Mouse (Mus musculus) heart, postnatal 4 days (tissue): ENCODE data around the gene Fat2. TPM values are rescaled to one million over a fixed set of nuclear protein-coding genes. Genes with fewer than 3 reads are reported as not detected.

Source experiments
- DNase-seq: peaks from one replicate; pipeline ENCODE4 v3.0.0; 2021
- total RNA-seq, 2 experiments: library from RNA; stranded (reverse); gene quantifications; 2 replicates each; pipeline ENCODE4 v1.2.3; 2021

The Fat2 gene
- total RNA-seq, 2 experiments from 2014 or later = 0.05 to 0.07 TPM

GRCm38 (mm10) chr11:55329868-55330772 is 6.2 kb downstream of the Fat2 start:
- peak; percentile 44 for DNase-seq

- DNase-seq = no peak
Measured at GRCm38 (mm10) chr11:55327558-55328409, 8.6 kb downstream of the Fat2 start.

- DNase-seq = no peak
Measured at GRCm38 (mm10) chr11:55327111-55327510, 9.3 kb downstream of the Fat2 start.

GRCm38 (mm10) chr11:55326211-55326610 is 10.2 kb downstream of the Fat2 start:
- DNase-seq = no peak

GRCm38 (mm10) chr11:55323854-55324253 is 12.5 kb downstream of the Fat2 start:
- DNase-seq = peak; percentile 52

- DNase-seq = no peak
Measured at GRCm38 (mm10) chr11:55320990-55321389, 15.4 kb downstream of the Fat2 start.

- no peak for DNase-seq
Measured at GRCm38 (mm10) chr11:55315966-55316365, 20.4 kb downstream of the Fat2 start.

- no peak for DNase-seq
Measured at GRCm38 (mm10) chr11:55314704-55315047, 21.7 kb downstream of the Fat2 start.

- DNase-seq = no peak
Measured at GRCm38 (mm10) chr11:55313768-55314703, 22.3 kb downstream of the Fat2 start.

- no peak for DNase-seq
Measured at GRCm38 (mm10) chr11:55302350-55302749, 34.0 kb downstream of the Fat2 start.

GRCm38 (mm10) chr11:55293179-55293578 is 43.2 kb downstream of the Fat2 start:
- DNase-seq = no peak

- no peak for DNase-seq
Measured at GRCm38 (mm10) chr11:55291901-55292300, 44.5 kb downstream of the Fat2 start.

GRCm38 (mm10) chr11:55289851-55290391 is 46.4 kb downstream of the Fat2 start:
- DNase-seq = no peak

GRCm38 (mm10) chr11:55274756-55275155 is 61.6 kb downstream of the Fat2 start:
- no peak for DNase-seq

- DNase-seq = no peak
Measured at GRCm38 (mm10) chr11:55268580-55268979, 67.8 kb downstream of the Fat2 start.

- peak; percentile 18 for DNase-seq
Measured at GRCm38 (mm10) chr11:55265647-55266046, 70.7 kb downstream of the Fat2 start.

GRCm38 (mm10) chr11:55264318-55264717 is 72.0 kb downstream of the Fat2 start:
- DNase-seq = no peak

GRCm38 (mm10) chr11:55262000-55262399 is 74.4 kb downstream of the Fat2 start:
- peak; percentile 66 for DNase-seq

GRCm38 (mm10) chr11:55261105-55261504 is 75.3 kb downstream of the Fat2 start:
- no peak for DNase-seq

- no peak for DNase-seq
Measured at GRCm38 (mm10) chr11:55253391-55253790, 83.0 kb downstream of the Fat2 start.

GRCm38 (mm10) chr11:55250527-55250926 is 85.8 kb downstream of the Fat2 start:
- DNase-seq = no peak

GRCm38 (mm10) chr11:55240556-55240955 is 95.8 kb downstream of the Fat2 start:
- DNase-seq = peak; percentile 77
